Mouse (Mus musculus): ENCODE measurements around the gene C530008M17Rik.
"Not testable (repeated sequence)": the region's sequence is repeated elsewhere in the genome, so short reads cannot be mapped to it uniquely, and the experiment has no call there.

Gene C530008M17Rik

GRCm38 (mm10) chr5:76906155-76906499 lies 249.8 kb downstream of the C530008M17Rik start:
- no peak for DNase-seq

- no peak for DNase-seq
Observed at GRCm38 (mm10) chr5:76910807-76911206, 254.5 kb downstream of the C530008M17Rik start.

GRCm38 (mm10) chr5:76912522-76912921 lies 256.2 kb downstream of the C530008M17Rik start:
- DNase-seq = not testable (repeated sequence)

DNA sequence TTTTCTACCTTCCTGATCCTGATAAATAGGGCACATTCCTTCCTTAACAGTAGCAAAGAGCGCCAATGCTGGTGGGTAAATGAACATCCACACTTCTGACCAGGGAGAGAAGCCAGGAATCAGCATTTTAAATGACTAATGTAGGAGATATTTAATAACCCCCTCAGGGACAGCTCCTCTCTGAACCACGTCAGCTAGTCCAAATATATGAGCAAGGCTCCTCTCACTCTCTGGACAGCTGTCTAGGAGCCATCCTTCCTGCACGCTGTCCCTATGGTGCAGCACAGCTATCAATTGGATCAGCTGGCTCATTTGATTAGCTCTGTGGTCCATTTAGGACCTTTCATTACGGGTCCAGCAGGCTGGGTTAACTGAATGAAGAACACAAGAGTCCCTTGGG lies 266.5 kb downstream of the C530008M17Rik start:
- DNase-seq = no peak

All from right cerebral cortex, postnatal 4 days (tissue).